Mouse (Mus musculus) liver (tissue): Measurements from ENCODE around the gene Tstd2.

Experiments
- DNase-seq: peaks from one replicate; pipeline ENCODE4 v3.0.0-alpha.2; 2020; ENCODE audit warnings: mixed read lengths

Gene Tstd2

DNA sequence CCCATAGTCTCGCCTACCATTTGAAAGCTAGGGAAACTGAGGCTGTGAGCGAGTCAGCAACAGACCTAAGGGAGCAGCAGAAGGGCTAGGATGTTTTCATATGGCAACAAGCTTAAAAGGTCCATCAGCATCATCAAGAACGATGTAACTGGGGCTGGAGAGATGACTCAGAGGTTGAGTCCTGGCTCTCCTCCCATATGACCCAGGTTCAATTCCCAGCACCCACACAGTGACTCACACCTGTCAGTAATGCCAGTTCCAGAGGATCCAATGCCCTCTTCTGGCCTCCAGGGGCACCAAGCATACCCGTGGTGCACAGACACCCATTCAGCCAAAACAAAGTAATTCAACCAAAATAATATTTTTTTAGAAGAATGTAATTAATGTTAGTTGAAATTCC, 58.2 kb downstream of the Tstd2 start:
- no peak for DNase-seq

DNA sequence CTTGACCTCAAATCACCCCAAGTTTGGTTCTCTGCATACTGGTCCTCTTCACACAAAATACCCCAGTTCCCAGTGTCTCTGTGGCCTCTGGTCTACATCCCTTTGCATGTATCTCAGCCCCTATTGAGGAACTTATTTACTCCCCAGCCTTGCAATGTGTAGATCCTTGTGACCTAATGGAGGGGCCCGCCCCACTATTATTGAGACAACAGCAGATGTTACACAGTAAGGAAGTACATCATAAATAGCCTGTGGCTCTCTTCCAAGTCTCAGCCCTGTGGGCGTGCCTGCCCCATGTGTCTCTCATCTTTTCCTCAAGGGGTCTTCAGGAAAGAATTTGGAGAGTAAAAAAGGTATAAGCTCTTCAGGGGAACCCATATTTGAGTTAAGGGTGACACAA, 61.6 kb downstream of the Tstd2 start:
- no peak for DNase-seq

DNA sequence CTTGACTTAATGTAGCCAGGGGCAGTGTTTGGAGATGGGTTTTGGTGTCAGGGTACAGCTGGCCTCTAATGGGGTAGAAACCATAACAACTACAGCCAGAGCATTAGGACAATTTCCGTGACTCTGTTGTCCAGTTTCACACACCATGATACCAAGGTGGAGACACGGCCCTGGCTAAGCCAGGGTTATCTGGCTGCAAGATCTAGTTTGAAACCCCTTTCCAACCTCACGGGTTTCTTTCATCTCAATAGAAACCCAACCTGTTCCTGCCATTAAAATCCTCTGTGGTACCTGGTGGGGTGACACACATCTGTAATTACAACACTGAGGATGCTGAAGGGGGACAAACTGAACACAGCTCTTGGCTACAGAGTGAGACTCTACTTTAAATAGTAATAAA, 62.8 kb downstream of the Tstd2 start:
- no peak for DNase-seq

DNA sequence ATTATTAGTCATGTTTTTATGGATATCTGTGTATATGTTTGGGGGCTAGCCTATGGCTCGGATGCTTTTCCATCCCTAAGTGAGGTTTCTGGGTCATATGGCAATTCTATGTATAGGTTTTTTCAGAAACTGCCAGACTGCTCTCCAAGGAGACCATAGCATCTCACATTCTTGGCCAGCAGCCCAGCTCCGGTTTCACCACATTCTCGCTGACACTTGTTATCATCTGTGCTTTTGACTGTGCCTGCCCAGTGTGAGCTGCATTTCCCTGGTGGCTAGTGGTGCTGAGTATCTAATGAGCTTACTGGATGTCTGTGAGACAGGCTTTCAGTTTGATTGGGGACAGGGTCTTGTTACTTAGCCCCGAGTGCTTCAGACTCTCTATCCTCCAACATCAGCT, 64.8 kb downstream of the Tstd2 start:
- DNase-seq = no peak

DNA sequence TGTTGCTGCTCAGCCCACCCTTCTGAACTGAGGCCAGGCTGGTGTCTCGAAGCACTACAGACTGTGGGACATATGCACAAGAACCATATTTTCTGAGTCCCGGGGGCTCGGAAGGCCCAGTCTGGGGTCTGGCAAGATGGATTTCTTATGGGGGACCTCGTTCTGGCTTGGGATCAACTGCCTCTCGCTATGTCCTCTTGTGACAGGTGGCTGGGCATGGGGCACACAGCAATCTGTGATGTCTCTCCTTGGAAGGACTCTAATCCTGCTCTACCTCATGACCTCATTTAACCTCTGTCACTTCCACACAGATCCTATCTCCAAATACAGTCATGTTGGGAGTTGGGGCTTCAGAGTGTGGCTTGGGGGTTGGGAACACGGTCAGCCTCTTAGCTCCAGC, 65.9 kb downstream of the Tstd2 start:
- DNase-seq = no peak

DNA sequence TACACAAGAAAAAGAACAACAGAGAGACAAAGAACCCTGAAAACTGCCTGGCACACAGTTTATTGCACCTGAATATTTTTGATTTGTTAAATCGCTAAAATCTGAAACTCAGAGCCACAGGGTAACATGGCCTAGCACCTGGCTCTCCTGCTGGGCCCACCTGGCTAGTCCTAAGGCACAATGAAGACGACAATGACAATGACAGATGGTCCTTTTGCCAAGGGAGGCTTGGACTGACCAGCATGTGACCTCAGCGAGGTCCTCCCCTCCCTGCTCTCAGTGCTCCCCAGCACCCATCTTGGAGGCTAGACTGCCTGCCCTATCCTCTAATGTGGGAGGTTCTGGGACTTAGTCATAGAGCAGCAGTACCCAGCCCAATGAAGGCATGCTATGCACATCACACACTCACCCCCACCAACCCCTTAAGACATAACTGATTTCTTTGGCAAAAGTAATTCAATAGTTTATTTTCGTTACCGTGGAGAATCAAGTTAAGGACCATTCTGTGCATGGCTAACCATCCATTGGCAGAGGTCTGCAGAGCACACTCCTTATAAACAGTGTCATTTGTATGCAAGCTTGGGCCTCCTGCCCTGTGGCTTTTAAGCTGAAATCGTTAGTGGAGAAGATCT, 68.5 kb downstream of the Tstd2 start:
- no peak for DNase-seq

DNA sequence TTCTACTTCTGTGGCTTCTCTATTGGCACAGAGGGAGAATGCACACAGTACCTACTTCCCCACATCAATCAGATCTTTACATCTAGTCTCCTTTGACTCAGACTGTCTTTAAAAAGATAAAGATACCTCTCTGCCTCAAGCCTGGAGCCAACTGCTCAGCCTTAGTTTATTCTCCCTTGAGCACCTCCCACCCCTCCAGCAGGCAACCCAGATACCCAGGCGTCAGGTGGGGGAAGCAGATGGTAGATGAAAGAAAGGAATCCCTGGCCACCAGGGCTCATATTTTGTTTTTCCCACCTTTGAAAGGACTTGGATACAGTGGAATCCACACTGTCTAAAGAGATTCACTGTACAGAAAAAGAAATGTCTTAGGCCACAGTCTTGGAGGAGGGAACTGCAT, 69.9 kb downstream of the Tstd2 start:
- no peak for DNase-seq

DNA sequence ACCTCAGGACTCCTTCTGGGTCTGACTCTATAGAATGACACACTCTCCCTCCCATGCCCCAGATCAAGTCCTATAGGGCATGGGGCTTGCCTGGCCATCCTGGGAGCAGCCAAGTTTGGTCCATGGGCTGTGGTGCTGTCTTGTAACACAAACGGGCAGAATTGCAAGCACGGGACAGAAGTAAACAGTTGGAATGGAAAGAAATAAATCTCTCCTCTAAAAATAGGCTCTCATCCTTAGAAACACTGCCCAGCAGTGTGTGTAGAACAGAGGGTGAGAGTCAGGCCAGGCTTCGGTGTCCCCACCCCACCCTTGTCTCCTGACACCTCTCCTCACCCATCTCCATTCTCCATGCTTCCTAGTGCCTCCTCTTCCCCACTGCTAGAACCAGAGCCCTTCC, 70.4 kb downstream of the Tstd2 start:
- no peak for DNase-seq

DNA sequence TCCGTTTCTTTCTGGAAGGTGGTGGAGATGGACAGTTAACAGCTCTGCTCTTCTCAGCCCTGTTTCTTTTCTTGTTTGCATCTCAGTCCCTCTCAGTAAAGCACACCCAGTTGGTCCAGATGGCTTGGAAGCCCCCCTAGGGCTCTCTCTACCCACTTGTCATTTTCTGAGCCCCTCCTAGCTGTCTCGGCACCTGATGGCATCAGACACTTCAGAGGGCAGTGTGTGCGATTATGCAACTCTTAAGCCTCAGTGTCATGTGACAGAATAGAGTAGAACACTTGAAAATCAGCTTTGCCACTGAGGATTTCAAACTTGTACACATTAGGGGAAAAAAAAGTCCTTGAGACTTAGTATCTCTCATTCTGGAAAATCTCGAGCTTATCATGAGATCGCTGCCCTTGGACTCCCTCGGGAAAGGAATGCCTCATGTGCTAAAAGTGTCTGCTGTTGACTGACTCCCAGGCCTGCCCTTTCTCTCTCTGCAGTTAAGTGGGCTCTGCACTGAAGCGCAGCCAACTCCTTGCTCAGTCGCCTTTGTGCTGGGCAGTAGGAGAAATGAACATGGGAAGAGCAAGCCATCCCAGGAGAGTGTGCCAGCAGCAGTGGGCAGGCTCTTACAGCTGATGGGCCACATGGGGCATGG, 72.7 kb downstream of the Tstd2 start:
- no peak for DNase-seq

DNA sequence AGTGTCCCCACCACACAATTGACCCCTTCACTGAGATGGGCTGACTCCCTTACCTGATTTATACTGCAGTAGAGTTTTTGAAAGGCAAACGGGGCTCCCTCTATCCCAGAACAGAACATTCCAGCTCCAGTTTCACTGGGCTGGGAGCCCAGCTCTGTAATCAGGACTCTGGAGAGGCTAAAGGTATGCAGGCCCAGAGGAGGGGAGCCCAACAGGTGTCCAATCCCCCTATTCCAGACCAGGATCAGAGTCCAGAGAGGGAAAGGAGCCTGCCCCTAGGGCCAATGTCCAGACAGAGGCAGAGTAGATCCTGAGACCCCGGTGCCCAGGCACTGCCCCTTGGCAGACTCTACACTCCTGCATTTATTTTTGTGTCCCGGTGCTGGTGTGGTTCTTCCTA, 73.5 kb downstream of the Tstd2 start:
- no peak for DNase-seq
